Mouse (Mus musculus) cerebellum, adult 11 months (tissue): Measurements from ENCODE around the gene Atpaf1.

Experiments
- DNase-seq: peaks from one replicate; pipeline ENCODE4 v3.0.0; 2022

Atpaf1 gene

GRCm38 (mm10) chr4:115850631-115851030 is 66.0 kb downstream of the Atpaf1 start:
- no peak for DNase-seq

GRCm38 (mm10) chr4:115851569-115851968 is 67.0 kb downstream of the Atpaf1 start:
- DNase-seq = no peak

- DNase-seq = no peak
These were observed 70.5 kb downstream of the Atpaf1 start for GRCm38 (mm10) chr4:115855100-115855499.

GRCm38 (mm10) chr4:115855609-115856008 is 71.0 kb downstream of the Atpaf1 start:
- DNase-seq = no peak

DNA sequence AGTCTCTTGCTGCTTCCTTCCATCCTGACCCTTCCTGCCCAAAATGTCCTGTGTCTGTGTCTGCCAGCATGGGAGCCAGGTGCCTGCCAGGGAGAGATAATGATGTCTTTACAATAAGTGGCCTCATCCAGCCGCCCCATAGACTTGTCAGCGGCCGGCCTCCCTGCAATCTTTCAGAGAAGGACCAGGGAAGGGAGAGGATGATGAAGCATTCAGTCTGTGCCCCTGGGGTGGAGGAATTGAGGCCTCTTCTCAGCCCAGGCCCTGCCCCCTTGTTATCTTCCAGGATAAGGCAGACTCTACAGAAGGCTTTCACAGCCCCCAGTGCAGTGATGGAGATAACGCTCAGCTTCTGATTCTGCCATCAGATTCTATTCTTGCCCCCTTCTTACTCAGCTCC is 71.7 kb downstream of the Atpaf1 start:
- no peak for DNase-seq

GRCm38 (mm10) chr4:115857293-115857883 is 72.8 kb downstream of the Atpaf1 start:
- no peak for DNase-seq

GRCm38 (mm10) chr4:115863352-115863751 is 78.7 kb downstream of the Atpaf1 start:
- DNase-seq = no peak

DNA sequence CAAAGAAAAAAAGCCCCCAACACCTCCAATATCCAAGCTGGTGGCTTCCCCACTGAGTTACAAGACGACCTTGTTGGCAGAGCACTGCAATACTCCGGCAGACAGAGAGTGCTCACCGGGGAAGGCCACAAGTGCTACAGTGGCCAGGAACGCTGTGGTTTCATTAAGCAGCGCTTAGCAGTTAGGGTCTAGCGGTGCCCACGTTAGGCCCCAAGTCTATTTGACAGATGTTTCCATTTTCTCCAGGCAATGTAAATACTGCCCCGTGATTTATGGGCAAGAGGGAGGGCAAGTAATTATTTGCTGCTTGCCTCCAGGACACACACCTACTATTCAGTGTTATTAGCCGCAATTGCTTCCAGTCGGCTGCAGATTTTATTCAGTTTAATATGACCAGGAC is 79.3 kb downstream of the Atpaf1 start:
- DNase-seq = no peak
